Mouse (Mus musculus) embryonic facial prominence, embryonic 14.5 days (tissue): Measurements from ENCODE around the gene Baiap2l2. TPM values are rescaled to one million over a fixed set of nuclear protein-coding genes. Genes with fewer than 3 reads are reported as not detected.

Experiments
- ATAC-seq: fragments of 200-750 bp; cut with Nextera tagmentation; 2 replicates; pipeline ENCODE4 v1.8.0; 2017; ENCODE audit warnings: low read depth, moderate number of reproducible peaks, moderate TSS enrichment
- DNase-seq: peaks from one replicate; pipeline ENCODE4 v3.0.0-alpha.2; 2015; ENCODE audit warnings: low spot score
- H3K27ac ChIP-seq: fragments of 300-500 bp; sonication (generic); replicated peaks from 2 replicates; pipeline ENCODE4 v1.5.1; 2014; ENCODE audit warnings: low read depth, mild to moderate bottlenecking, low read length, moderate library complexity
- H3K27me3 ChIP-seq: fragments of 300-500 bp; sonication (generic); replicated peaks from 2 replicates; pipeline ENCODE4 v1.6.1; 2014; ENCODE audit warnings: low read length; ENCODE audit not compliant: control insufficient read depth, insufficient read depth
- H3K36me3 ChIP-seq: fragments of 300-500 bp; sonication (generic); 2 replicates; pipeline ENCODE4 v1.6.1; 2014; ENCODE audit warnings: low read length, mixed read lengths; ENCODE audit not compliant: control insufficient read depth, insufficient read depth
- H3K4me1 ChIP-seq: fragments of 300-500 bp; sonication (generic); 2 replicates; pipeline ENCODE4 v1.6.1; 2014; ENCODE audit warnings: antibody characterized with exemption, low read length; ENCODE audit not compliant: control insufficient read depth, insufficient read depth
- H3K4me2 ChIP-seq: fragments of 300-500 bp; sonication (generic); 2 replicates; pipeline ENCODE4 v1.6.1; 2014; ENCODE audit warnings: low read depth, mild to moderate bottlenecking, low read length, moderate library complexity, mixed read lengths
- H3K4me3 ChIP-seq: fragments of 300-500 bp; sonication (generic); 2 replicates; pipeline ENCODE4 v1.5.1; 2014; ENCODE audit warnings: low read depth, mild to moderate bottlenecking, low read length
- H3K9ac ChIP-seq: fragments of 300-500 bp; sonication (generic); 2 replicates; pipeline ENCODE4 v1.6.1; 2014; ENCODE audit warnings: low read depth, mild to moderate bottlenecking, low read length, moderate library complexity, mixed read lengths
- H3K9me3 ChIP-seq: fragments of 300-500 bp; sonication (generic); 2 replicates; pipeline ENCODE4 v1.6.1; 2016; ENCODE audit warnings: low read length; ENCODE audit not compliant: control insufficient read depth
- WGBS: fragments of 180-500 bp; shearing (Covaris S2); extraction: QIAGEN DNeasy Blood & Tissue Kit; methylation state at CpG from one replicate; pipeline ENCODE4 v1.1.7; 2014; 5-methylcytosine and 5-hydroxymethylcytosine counted together
- polyA plus RNA-seq: library from polyadenylated mRNA; unstranded; fragments of >200 nt; fragmentation: Nextera tagmentation; extraction: Ambion mirVana; gene quantifications from 2 replicates; pipeline ENCODE4 v1.2.1, GENCODE M21; 2014

The Baiap2l2 gene
- polyA plus RNA-seq, 1 experiment from 2014 or later: 5.6 TPM

DNA sequence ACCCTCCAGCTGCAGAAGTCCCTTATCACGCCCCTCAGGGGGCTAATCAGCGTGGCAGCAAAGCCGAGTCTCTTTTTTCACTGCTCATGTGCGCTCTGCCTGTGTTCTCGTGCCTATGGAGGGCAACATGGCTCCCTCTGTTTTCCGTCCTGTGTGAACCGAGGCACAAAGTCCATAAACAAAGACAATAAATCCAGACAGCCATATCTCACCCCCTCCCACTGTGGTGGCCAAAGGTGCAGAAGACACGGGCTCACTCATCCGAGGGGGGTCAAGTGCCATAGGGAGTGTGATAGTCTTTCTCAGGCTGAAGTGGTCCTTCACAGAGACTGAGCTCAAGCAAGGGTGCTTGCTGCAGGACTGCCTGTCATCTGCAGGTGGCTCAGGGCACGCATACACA is 12.3 kb downstream of the Baiap2l2 start:
- H3K9ac ChIP-seq: no peak overlapping the region
- 51% methylated on average over 10 of the region's 10 CpGs for WGBS
- H3K36me3 ChIP-seq: no peaks in the 10 kb centered on the region

DNA sequence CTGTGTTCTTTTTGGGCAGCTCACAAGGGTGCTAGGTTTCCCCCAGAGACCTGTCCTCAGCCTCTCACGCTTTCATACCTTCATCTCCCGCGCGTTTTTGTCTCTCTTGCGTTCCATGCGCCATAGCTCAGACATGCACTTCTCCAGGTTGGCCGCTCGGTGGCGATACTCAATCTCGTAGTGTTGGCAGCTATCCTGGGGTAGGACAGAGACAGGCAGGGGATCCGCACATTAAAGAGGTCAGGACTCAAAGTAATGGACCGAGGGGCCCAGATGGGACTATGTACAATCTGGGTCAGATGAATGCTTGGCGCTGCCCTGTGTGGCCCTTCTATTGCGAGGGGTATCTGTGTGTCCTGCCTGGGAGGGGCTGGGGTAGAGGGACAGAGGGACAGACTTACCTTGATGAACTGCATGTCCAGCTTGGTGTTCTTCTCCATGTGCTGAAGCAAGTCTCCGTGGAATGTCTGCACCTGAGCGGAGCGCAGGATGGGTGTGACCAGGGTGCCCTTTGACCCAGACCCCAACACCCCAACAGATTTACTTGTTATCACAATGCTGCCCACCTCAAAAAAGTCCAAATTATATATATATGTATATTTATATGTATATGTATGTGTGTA is 14.1 kb downstream of the Baiap2l2 start:
- Histone ChIP-seq H3K36me3 (no peaks in the 10 kb centered on the region), H3K9ac (no peak overlapping the region), H3K4me3 (peak overlapping the region; percentile 32; the same call in 1 of the 2 replicates), H3K9me3 (no peaks in the 10 kb centered on the region), H3K27ac (no peak overlapping the region), H3K27me3 (peaks cover 16% of the 10 kb centered on the region), H3K4me2 (peak overlapping the region; percentile 56), H3K4me1 (peaks cover 3% of the 10 kb centered on the region; the same call in 1 of the 2 replicates)
- DNase-seq (peak; percentile 36), ATAC-seq (peak; percentile 19; the same call in 1 of the 2 replicates)
- WGBS: 14% methylated on average over 17 of the region's 17 CpGs

More for the DNA sequence above, 12.3 kb downstream of the Baiap2l2 start:
- ATAC-seq: no peak
- Histone ChIP-seq H3K27ac (no peak overlapping the region), H3K4me1 (peaks cover 3% of the 10 kb centered on the region; the same call in 1 of the 2 replicates), H3K27me3 (peaks cover 13% of the 10 kb centered on the region), H3K9me3 (no peaks in the 10 kb centered on the region), H3K4me3 (no peak overlapping the region), H3K4me2 (no peak overlapping the region)
- DNase-seq: no peak

DNA sequence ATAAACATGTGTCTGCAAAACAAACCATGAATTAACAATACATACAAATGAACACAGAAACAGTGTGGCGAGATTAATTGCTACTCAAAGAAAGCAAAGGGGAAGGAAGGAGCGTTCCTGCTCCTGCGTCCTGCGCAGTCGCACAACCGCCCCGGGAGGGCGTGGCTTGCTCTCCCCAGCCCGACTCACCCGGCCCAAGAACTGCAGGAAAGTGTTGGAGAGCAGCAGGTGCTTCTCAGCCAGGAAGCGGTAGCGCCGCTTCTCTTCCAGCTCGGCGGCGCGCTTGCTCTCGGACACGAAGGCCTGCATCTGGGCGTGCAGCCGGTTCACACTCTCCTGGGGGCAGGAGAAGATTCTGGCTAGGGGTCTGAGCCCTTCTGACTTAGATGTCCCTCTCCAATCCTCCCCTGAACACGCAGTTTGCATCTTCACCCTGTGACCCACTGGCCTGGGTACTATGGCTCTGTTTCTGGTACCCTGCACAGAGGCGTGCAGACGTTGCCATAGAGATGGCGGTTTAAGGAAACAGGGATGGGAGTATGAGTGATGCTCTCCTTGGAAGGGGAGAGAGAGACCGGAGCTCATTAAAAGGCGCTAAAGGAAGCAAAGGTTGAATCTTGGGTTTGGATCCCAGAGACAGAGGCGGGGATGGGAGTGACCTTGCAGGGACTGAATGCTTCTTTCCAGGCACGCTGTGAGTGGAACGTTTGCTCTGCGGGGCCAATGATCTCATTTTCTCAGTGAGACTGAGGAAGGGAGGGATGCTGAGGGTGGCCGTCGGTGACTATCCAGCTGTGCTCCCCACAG is 14.8 kb downstream of the Baiap2l2 start:
- WGBS: 3% methylated on average over 20 of the region's 33 CpGs
- peak; percentile 85 for DNase-seq
- H3K27me3 ChIP-seq: peaks cover 16% of the 10 kb centered on the region
- peak overlapping the region; percentile 56 for H3K4me2 ChIP-seq
- no peaks in the 10 kb centered on the region for H3K36me3 ChIP-seq
- peak overlapping the region; percentile 15; the same call in 1 of the 2 replicates for H3K9ac ChIP-seq
- peaks cover 3% of the 10 kb centered on the region; the same call in 1 of the 2 replicates for H3K4me1 ChIP-seq
- peak; percentile 72 for ATAC-seq
- H3K9me3 ChIP-seq: no peaks in the 10 kb centered on the region
- peak overlapping the region; percentile 32 for H3K4me3 ChIP-seq
- no peak overlapping the region for H3K27ac ChIP-seq

DNA sequence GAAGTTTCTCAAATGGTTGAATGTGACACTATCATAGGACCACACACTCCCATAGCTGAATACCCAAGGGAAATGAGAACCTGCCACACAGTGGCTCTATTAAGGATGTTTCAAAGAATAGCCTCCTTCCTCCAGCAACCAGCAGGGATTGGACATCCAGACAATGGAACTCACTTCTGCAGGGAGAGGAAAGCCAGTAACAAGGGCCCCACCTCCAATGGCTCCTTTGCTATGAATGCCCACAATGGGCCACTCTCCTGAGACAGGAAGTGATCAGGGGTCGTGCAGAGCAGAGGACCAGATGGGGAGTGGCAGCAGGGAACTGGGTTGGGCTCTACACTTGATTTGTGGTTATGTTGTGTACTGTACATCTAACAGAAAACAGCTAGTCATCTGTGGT is 16.8 kb downstream of the Baiap2l2 start:
- no peak overlapping the region for H3K4me2 ChIP-seq
- no peak overlapping the region for H3K27ac ChIP-seq
- no peaks in the 10 kb centered on the region for H3K36me3 ChIP-seq
- no peaks in the 10 kb centered on the region for H3K9me3 ChIP-seq
- ATAC-seq (no peak), DNase-seq (no peak)
- 33% methylated on average over 1 of the region's 1 CpGs for WGBS
- H3K9ac ChIP-seq: no peak overlapping the region
- H3K4me1 ChIP-seq: peaks cover 3% of the 10 kb centered on the region; the same call in 1 of the 2 replicates
- no peak overlapping the region for H3K4me3 ChIP-seq
- H3K27me3 ChIP-seq: peaks cover 16% of the 10 kb centered on the region

DNA sequence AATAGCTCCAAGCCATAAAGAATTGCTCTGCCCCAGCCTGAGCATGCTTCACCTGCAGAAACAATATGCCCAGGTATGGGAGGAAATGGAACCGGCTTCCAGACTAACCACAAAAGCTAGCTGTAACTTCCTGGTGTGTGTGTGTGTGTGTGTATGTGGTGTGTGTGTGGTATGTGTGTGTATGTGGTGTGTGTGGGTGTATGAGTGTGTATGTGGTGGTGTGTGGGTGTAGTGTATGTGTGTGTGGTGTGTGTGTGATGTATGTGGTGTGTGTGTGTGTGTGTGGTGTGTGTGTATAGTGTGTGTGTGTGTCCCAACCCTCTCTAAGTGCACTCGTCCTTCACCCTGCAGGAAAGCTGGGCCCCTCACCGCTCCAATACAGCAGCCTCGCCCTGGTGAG is 20.0 kb downstream of the Baiap2l2 start:
- Histone ChIP-seq H3K4me3 (no peak overlapping the region), H3K9me3 (no peaks in the 10 kb centered on the region), H3K4me2 (no peak overlapping the region), H3K4me1 (0 out of 2 replicates have a peak, but pooled peaks cover 7% of the 10 kb centered on the region), H3K9ac (no peak overlapping the region), H3K27me3 (peaks cover 21% of the 10 kb centered on the region), H3K36me3 (no peaks in the 10 kb centered on the region), H3K27ac (no peak overlapping the region)
- no peak for ATAC-seq
- 64% methylated on average over 4 of the region's 4 CpGs for WGBS
- no peak for DNase-seq

DNA sequence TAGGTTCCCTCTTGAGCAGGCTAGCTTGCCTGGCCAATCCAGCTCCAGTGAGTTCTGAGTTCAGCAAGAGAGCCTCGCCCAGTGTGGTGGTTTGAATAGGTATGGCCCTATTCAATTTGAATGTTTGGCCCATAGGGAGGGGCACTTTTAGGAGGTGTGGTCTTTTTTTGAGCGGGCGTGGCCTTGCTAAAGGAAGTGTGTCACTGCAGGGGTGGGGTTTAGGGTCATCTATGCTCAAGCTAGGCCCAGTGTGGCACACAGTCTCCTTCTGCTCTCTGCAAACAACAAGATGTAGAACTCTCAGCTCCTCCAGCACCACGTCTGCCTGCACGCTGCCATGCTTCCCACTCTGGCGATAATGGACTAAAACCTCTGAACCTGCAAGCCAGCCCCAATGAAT is 21.6 kb downstream of the Baiap2l2 start:
- Histone ChIP-seq H3K27me3 (peaks cover 25% of the 10 kb centered on the region), H3K9me3 (no peaks in the 10 kb centered on the region), H3K4me3 (no peak overlapping the region), H3K27ac (no peak overlapping the region), H3K9ac (no peak overlapping the region), H3K4me2 (no peak overlapping the region), H3K4me1 (0 out of 2 replicates have a peak, but pooled peaks cover 7% of the 10 kb centered on the region), H3K36me3 (no peaks in the 10 kb centered on the region)
- 87% methylated on average over 6 of the region's 6 CpGs for WGBS
- DNase-seq: no peak
- no peak for ATAC-seq

DNA sequence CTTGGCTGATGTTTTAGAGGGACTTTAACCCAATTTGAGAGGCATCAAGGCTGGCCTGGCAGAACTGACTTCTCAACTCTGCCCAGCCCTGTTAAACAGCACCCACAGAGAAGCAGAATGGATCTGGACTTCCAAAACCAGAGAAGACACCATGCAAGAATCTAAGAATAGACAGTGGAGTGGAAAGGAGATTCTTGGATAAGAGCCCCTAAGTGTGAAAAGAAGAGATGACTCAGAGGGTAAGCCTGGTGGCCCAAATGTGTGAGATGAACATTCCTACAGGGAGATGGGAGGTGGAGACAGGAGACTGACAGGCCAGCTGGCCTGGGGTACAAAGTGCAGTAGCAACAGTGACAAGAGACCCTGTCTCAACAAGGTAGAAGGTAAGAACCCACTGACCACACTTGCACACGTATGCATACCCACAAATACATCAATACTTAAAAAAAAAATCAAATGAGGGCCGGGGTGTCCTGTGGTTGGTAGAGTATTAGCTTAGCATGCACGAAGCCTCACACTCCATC is 22.5 kb downstream of the Baiap2l2 start:
- no peaks in the 10 kb centered on the region for H3K36me3 ChIP-seq
- no peak overlapping the region for H3K4me2 ChIP-seq
- H3K9me3 ChIP-seq: no peaks in the 10 kb centered on the region
- no peak for ATAC-seq
- H3K4me1 ChIP-seq: 0 out of 2 replicates have a peak, but pooled peaks cover 7% of the 10 kb centered on the region
- H3K27me3 ChIP-seq: peaks cover 25% of the 10 kb centered on the region
- no peak overlapping the region for H3K4me3 ChIP-seq
- no peak overlapping the region for H3K9ac ChIP-seq
- DNase-seq: no peak
- WGBS: 88% methylated on average over 3 of the region's 3 CpGs
- H3K27ac ChIP-seq: no peak overlapping the region

DNA sequence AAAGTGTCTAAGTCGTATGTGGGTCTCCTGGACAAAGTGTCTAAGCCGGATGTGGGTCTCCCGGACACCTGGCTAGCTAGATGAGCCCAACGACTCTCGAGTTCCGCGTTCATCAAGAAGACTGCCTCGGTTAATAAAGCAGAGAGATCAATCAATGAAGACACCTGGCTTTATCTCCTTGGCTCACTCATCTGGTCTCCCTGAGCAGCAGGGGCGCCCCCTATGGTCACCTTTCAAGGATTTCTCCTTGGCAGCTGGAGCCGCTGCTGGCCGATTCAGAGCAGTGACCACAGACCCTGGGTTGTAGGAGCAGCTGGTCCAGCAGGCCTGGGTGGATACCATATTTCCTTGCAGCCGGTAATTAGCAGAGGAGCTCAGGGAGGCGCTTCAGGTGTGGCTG is 23.0 kb downstream of the Baiap2l2 start:
- H3K27me3 ChIP-seq: peaks cover 23% of the 10 kb centered on the region
- H3K4me2 ChIP-seq: peak overlapping the region; percentile 100
- H3K27ac ChIP-seq: no peak overlapping the region
- H3K36me3 ChIP-seq: no peaks in the 10 kb centered on the region
- no peak for ATAC-seq
- H3K9ac ChIP-seq: no peak overlapping the region
- H3K4me3 ChIP-seq: peak overlapping the region; percentile 68; the same call in 1 of the 2 replicates
- 0 out of 2 replicates have a peak, but pooled peaks cover 7% of the 10 kb centered on the region for H3K4me1 ChIP-seq
- 20% methylated on average over 13 of the region's 13 CpGs for WGBS
- peak; percentile 45 for DNase-seq
- no peaks in the 10 kb centered on the region for H3K9me3 ChIP-seq
